Comparison of ENCODE assay signal across 14 mouse cellular contexts in genomic region chr11:52536841-52537240, GRCm38 (mm10).
DNase-seq lines count a peak whose midpoint lies in the region; ATAC-seq and TF ChIP-seq lines count a peak whose summit lies in the region.
"Had no signal": no experiment of that assay in that cellular context is flagged by ENCODE, and none has a peak within 500 bp of the region (broad histone marks: within the 10 kb centered on the region; RNA-seq: fewer than 3 reads in every experiment).

No protein-coding gene starts in this region.

- H3K4me3 ChIP-seq in heart, embryonic 11.5 days (ENCODE audit: low read depth, low read length): no peak overlapping the region
- no peak overlapping the region for H3K4me3 ChIP-seq in forebrain, postnatal 0 days (ENCODE audit: low read depth, low read length)
- H3K4me3 ChIP-seq in forebrain, embryonic 15.5 days: no peak overlapping the region
- H3K4me3 ChIP-seq: embryonic facial prominence, embryonic 10.5 days; limb, embryonic 12.5 days had no signal

- no peaks in the 10 kb centered on the region for H3K27me3 ChIP-seq in heart, embryonic 11.5 days (ENCODE audit: control insufficient read depth, insufficient read depth, low read length)
- no peaks in the 10 kb centered on the region for H3K27me3 ChIP-seq in forebrain, postnatal 0 days (ENCODE audit: insufficient read depth, low read length)
- H3K27me3 ChIP-seq in forebrain, embryonic 15.5 days: no peaks in the 10 kb centered on the region

- peak overlapping the region; percentile 72 for H3K27ac ChIP-seq in heart, embryonic 11.5 days (ENCODE audit: low read depth, low read length)
- no peak overlapping the region for H3K27ac ChIP-seq in forebrain, postnatal 0 days (ENCODE audit: low read depth, low read length)
- no peak overlapping the region for H3K27ac ChIP-seq in forebrain, embryonic 15.5 days (replicated peaks)
- H3K27ac ChIP-seq: embryonic facial prominence, embryonic 10.5 days; limb, embryonic 12.5 days; macrophage had no signal

- DNase-seq in heart, adult 8-10 months (ENCODE audit: low spot score): no peak
- peak; percentile 20 to 38 for DNase-seq in layer of hippocampus, postnatal 25 days (ENCODE audit: extremely low spot score in 1 of 2, low spot score in 1 of 2)
- DNase-seq in right cerebral cortex, adult 18-20 months: peak; percentile 89
- no peak for DNase-seq in MN1 (ENCODE audit: low spot score)
- DNase-seq in forebrain, postnatal 0 days: no peak
- DNase-seq: cerebellum, adult 2 months; liver, postnatal 0 days had no signal

- no peak overlapping the region for H3K9ac ChIP-seq in heart, embryonic 11.5 days (ENCODE audit: low read depth, low read length)
- no peak overlapping the region for H3K9ac ChIP-seq in forebrain, postnatal 0 days
- no peak overlapping the region for H3K9ac ChIP-seq in forebrain, embryonic 15.5 days (replicated peaks)
- H3K9ac ChIP-seq: limb, embryonic 12.5 days; liver, postnatal 0 days had no signal

- no peak for ATAC-seq in heart, embryonic 11.5 days (replicated peaks; ENCODE audit: insufficient number of reproducible peaks, low FRiP score, low TSS enrichment)
- ATAC-seq in frontal cortex, adult (ENCODE audit: low TSS enrichment): peak; percentile 80
- ATAC-seq in forebrain, postnatal 0 days: no peak
- no peak for ATAC-seq in forebrain, embryonic 15.5 days (replicated peaks)
- ATAC-seq: inflammation-experienced regulatory T-cells, adult 6 months; liver, postnatal 0 days had no signal

- H3K9me3 ChIP-seq in heart, embryonic 11.5 days (replicated peaks; ENCODE audit: control insufficient read depth, low read length): no peaks in the 10 kb centered on the region
- no peaks in the 10 kb centered on the region for H3K9me3 ChIP-seq in forebrain, postnatal 0 days (ENCODE audit: low read length)
- H3K9me3 ChIP-seq in forebrain, embryonic 15.5 days: no peaks in the 10 kb centered on the region
- H3K9me3 ChIP-seq: embryonic facial prominence, embryonic 10.5 days; limb, embryonic 12.5 days had no signal

- H3K4me2 ChIP-seq in heart, embryonic 11.5 days: peak overlapping the region; percentile 33
- H3K4me2 ChIP-seq in forebrain, postnatal 0 days (ENCODE audit: low read depth): no peak overlapping the region
- H3K4me2 ChIP-seq in forebrain, embryonic 15.5 days (replicated peaks): no peak overlapping the region
- H3K4me2 ChIP-seq: limb, embryonic 12.5 days had no signal

- no peak for TF ChIP-seq CTCF in forebrain, postnatal 0 days (IDR thresholded peaks at IDR 0.05; ENCODE audit: low read depth)

- no peaks in the 10 kb centered on the region for H3K36me3 ChIP-seq in heart, embryonic 11.5 days (ENCODE audit: control insufficient read depth, insufficient read depth, low read length)
- H3K36me3 ChIP-seq in forebrain, postnatal 0 days (ENCODE audit: insufficient read depth): no peaks in the 10 kb centered on the region
- no peaks in the 10 kb centered on the region for H3K36me3 ChIP-seq in forebrain, embryonic 15.5 days
- H3K36me3 ChIP-seq: embryonic facial prominence, embryonic 10.5 days; limb, embryonic 12.5 days had no signal

- peaks cover 29% of the 10 kb centered on the region for H3K4me1 ChIP-seq in heart, embryonic 11.5 days (ENCODE audit: control insufficient read depth, insufficient read depth, low read length)
- no peaks in the 10 kb centered on the region for H3K4me1 ChIP-seq in forebrain, postnatal 0 days (ENCODE audit: insufficient read depth)
- no peaks in the 10 kb centered on the region for H3K4me1 ChIP-seq in forebrain, embryonic 15.5 days

- WGBS in heart, embryonic 11.5 days (ENCODE audit: insufficient replicate concordance): 30% methylated on average over 11 of the region's 11 CpGs
- 73% methylated on average over 11 of the region's 11 CpGs for WGBS in forebrain, postnatal 0 days
- 75% methylated on average over 11 of the region's 11 CpGs for WGBS in forebrain, embryonic 15.5 days

Comparison
In these comparisons a context has a peak if more than half of its experiments do, and no peak if none do; other contexts are left out.
1. DNase-seq: peak in layer of hippocampus, postnatal 25 days (2 of 2) and right cerebral cortex, adult 18-20 months (single experiment); none in heart, adult 8-10 months (single experiment), MN1 (single experiment) and forebrain, postnatal 0 days (single experiment).